Mouse (Mus musculus): ENCODE measurements at regions not wholly inside any gene's neighbourhood (a gene's known extent, or its start where the extent isn't known, plus 50 kb on each side); places are given as distances from the start of the nearest gene placed in this dataset.

DNA sequence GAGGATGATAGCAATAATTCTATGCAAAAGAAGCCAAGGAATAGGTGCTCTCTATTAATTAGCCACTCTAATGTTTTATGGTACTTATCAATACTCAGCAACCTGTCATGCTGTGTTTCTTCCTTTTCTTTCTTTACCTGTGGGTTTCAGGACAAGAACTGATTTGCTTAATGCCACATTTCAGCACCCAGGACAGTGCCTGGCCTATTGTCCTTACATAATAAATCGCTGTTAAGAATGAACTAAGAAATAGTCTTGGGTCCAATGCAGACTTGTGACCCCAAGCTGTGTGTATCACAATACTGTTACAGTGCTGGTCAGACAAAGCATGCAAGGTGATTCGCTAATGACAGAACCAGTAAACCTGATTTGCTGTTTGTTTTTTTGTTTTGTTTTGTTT lies 472.2 kb downstream of the Nyap2 start:
- H3K9me3 ChIP-seq (ENCODE audit: low read depth, low read length), result no peaks in the 10 kb centered on the region
- ATAC-seq (ENCODE audit: insufficient read depth) (no peak), DNase-seq (peak; percentile 69)
- H3K4me2 ChIP-seq, result no peak overlapping the region
- no peak overlapping the region for H3K9ac ChIP-seq
- no peaks in the 10 kb centered on the region for H3K4me1 ChIP-seq (ENCODE audit: insufficient read depth)
- no peaks in the 10 kb centered on the region for H3K27me3 ChIP-seq (ENCODE audit: insufficient read depth, low read length)
- no peak overlapping the region for H3K4me3 ChIP-seq (ENCODE audit: low read depth, low read length)
- no peaks in the 10 kb centered on the region for H3K36me3 ChIP-seq (ENCODE audit: insufficient read depth)
- no peak for TF ChIP-seq CTCF (IDR thresholded peaks at IDR 0.05; ENCODE audit: low read depth)
- no peak overlapping the region for H3K27ac ChIP-seq (ENCODE audit: low read depth)
- WGBS, result 61% methylated on average over 2 of the region's 2 CpGs

DNA sequence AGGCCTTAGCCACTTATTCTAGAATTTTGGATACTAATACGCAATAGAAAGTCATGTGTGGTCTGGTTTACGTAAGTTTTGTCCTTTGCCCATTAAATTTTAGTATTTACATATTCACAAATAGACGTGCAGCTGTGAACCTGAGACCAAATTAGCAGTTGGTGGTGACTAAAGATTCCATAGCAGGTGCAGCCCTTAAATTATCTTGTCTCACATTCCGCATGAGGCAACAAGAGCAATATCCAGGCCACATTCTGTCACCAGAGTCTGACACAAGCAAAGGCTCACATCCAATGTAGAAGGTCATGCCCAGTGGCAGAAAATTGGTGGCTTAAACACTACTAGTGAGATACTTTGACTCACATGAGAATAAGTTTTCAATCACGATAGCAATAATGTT lies 473.0 kb downstream of the Nyap2 start:
- no peak for TF ChIP-seq CTCF (IDR thresholded peaks at IDR 0.05; ENCODE audit: low read depth)
- no peak for DNase-seq

DNA sequence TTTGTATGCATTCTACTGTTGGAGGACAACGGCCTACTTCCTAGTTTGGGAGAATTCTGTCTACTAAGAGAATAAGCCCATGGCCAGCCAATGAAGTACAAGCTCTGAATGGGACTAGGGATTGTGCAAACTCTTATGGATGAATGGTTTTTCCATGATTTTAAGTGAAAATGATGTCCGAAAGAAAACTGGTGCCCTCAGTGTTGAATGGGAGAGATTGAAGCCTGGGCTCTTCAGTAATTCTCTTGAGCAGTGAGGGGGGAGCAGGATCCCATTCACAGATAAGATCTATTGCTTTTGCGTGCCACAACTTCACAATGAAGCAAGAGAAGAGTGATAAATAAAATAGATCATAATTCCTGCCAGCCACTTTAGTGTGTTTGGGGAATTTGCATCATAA lies 476.0 kb downstream of the Nyap2 start:
- Histone ChIP-seq H3K4me3 (ENCODE audit: low read depth, low read length) (no peak overlapping the region), H3K27me3 (ENCODE audit: insufficient read depth, low read length) (no peaks in the 10 kb centered on the region), H3K9me3 (ENCODE audit: low read depth, low read length) (no peaks in the 10 kb centered on the region), H3K4me1 (ENCODE audit: insufficient read depth) (no peaks in the 10 kb centered on the region), H3K27ac (ENCODE audit: low read depth) (no peak overlapping the region), H3K4me2 (no peak overlapping the region), H3K36me3 (ENCODE audit: insufficient read depth) (no peaks in the 10 kb centered on the region), H3K9ac (no peak overlapping the region)
- DNase-seq (no peak), ATAC-seq (ENCODE audit: insufficient read depth) (no peak)
- no peak for TF ChIP-seq CTCF (IDR thresholded peaks at IDR 0.05; ENCODE audit: low read depth)
- 74% methylated on average over 3 of the region's 3 CpGs for WGBS

More for the DNA sequence above, 473.0 kb downstream of the Nyap2 start:
- Histone ChIP-seq H3K4me1 (ENCODE audit: insufficient read depth) (no peaks in the 10 kb centered on the region), H3K27ac (ENCODE audit: low read depth) (no peak overlapping the region), H3K36me3 (ENCODE audit: insufficient read depth) (no peaks in the 10 kb centered on the region), H3K4me3 (ENCODE audit: low read depth, low read length) (no peak overlapping the region), H3K4me2 (no peak overlapping the region), H3K27me3 (ENCODE audit: insufficient read depth, low read length) (no peaks in the 10 kb centered on the region), H3K9ac (no peak overlapping the region), H3K9me3 (ENCODE audit: low read depth, low read length) (no peaks in the 10 kb centered on the region)
- WGBS, result 88% methylated on average over 5 of the region's 5 CpGs
- ATAC-seq (ENCODE audit: insufficient read depth), result no peak

DNA sequence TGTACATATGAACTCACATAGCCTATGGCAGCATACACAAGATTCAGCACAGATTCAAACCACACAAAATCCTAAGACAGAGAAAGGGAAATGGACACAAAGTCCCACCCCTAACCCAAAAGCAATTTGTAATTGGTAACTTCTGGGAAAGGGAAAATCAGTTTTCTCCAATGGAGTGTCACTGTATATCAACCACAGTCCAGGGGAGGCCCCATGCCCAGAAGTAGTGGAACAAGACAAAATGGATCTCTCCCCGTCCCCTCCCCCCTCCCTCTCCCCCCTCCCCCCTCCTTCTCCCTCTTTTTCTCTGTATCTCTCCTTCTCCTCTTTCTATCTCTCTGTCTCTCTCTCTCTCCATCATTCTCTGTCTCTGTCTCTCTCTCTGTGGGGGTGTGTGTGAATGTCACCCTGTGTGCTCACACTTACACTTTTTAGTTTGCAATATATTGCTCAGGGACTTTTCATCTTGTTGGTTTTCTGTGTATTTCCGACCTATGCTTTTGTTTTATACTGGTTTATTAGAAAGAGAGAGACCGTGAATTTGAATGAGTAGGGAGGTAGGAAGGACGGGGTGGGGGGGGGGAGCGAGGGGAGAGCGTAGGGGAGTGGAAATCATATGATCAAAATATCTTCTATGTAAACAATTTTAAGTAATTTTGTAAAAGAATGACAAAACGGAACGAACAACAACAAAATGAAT lies 500.4 kb downstream of the Nyap2 start:
- 64% methylated on average over 8 of the region's 8 CpGs for WGBS
- DNase-seq (no peak), ATAC-seq (ENCODE audit: insufficient read depth) (no peak)
- H3K4me3 ChIP-seq (ENCODE audit: low read depth, low read length), result no peak overlapping the region
- H3K9ac ChIP-seq, result no peak overlapping the region
- H3K36me3 ChIP-seq (ENCODE audit: insufficient read depth), result no peaks in the 10 kb centered on the region
- no peak overlapping the region for H3K27ac ChIP-seq (ENCODE audit: low read depth)
- H3K27me3 ChIP-seq (ENCODE audit: insufficient read depth, low read length), result no peaks in the 10 kb centered on the region
- H3K4me1 ChIP-seq (ENCODE audit: insufficient read depth), result no peaks in the 10 kb centered on the region
- no peak for TF ChIP-seq CTCF (IDR thresholded peaks at IDR 0.05; ENCODE audit: low read depth)
- H3K4me2 ChIP-seq, result no peak overlapping the region; the same call in 1 of the 2 replicates
- no peaks in the 10 kb centered on the region for H3K9me3 ChIP-seq (ENCODE audit: low read depth, low read length)

DNA sequence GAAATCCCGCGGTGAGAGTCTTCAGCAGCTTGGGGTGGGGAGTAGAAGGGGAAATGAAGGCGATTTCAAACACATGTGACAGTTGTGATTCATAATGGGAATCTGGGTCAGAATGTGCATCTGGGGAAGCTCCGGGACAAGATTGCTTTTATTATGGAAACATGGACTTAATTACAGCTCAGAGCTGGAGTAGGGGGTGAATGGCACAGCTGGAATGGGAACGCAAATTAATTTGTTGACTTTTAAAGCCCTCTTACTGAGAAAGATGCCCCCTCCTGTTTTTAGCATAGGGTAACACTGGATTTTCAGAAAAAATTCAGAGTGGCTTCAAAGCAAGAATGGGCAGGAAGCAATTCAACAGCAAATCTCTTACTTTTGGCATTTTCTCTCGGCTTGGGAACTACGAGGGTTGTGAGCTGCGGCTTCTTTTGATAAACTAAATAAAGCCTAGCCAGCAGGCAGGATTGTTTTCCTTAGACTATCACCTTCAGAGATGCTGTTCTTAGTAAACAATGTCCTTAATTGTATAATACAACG lies 501.0 kb downstream of the Nyap2 start:
- Histone ChIP-seq H3K9ac (no peak overlapping the region), H3K4me3 (ENCODE audit: low read depth, low read length) (no peak overlapping the region), H3K9me3 (ENCODE audit: low read depth, low read length) (no peaks in the 10 kb centered on the region), H3K4me2 (no peak overlapping the region; the same call in 1 of the 2 replicates), H3K27me3 (ENCODE audit: insufficient read depth, low read length) (no peaks in the 10 kb centered on the region), H3K27ac (ENCODE audit: low read depth) (no peak overlapping the region), H3K36me3 (ENCODE audit: insufficient read depth) (no peaks in the 10 kb centered on the region), H3K4me1 (ENCODE audit: insufficient read depth) (no peaks in the 10 kb centered on the region)
- TF ChIP-seq CTCF (IDR thresholded peaks at IDR 0.05; ENCODE audit: low read depth), result no peak
- ATAC-seq (ENCODE audit: insufficient read depth) (no peak), DNase-seq (peak; percentile 24)
- WGBS, result 38% methylated on average over 9 of the region's 9 CpGs

DNA sequence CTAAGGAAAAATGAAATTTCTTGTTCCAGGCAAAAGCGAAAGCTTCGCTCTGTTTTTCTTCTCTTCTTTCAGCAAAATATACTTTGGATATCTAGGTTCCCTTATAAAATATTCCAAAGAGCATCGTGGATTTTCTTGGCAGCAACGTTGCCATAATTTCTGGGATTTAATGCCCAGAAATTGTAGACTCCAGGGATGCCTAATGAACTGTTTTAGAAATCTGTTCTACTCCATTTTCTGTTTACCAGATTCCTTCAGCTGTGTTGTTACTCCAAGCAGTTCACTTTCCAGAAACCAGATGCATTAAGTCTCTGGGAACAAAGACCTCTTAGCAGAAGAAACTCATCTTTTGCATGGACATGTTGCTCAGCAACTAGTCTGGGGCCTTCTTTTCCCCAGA lies 504.5 kb downstream of the Nyap2 start:
- ATAC-seq (ENCODE audit: insufficient read depth), result no peak
- peak; percentile 59 for DNase-seq
- TF ChIP-seq CTCF (IDR thresholded peaks at IDR 0.05; ENCODE audit: low read depth), result no peak
- no peak overlapping the region for H3K27ac ChIP-seq (ENCODE audit: low read depth)
- whole genome bisulfite sequencing, result 65% methylated on average over 4 of the region's 4 CpGs
- no peak overlapping the region for H3K9ac ChIP-seq
- no peak overlapping the region for H3K4me2 ChIP-seq
- no peak overlapping the region for H3K4me3 ChIP-seq (ENCODE audit: low read depth, low read length)
- no peaks in the 10 kb centered on the region for H3K27me3 ChIP-seq (ENCODE audit: insufficient read depth, low read length)
- no peaks in the 10 kb centered on the region for H3K9me3 ChIP-seq (ENCODE audit: low read depth, low read length)
- no peaks in the 10 kb centered on the region for H3K4me1 ChIP-seq (ENCODE audit: insufficient read depth)
- H3K36me3 ChIP-seq (ENCODE audit: insufficient read depth), result no peaks in the 10 kb centered on the region

DNA sequence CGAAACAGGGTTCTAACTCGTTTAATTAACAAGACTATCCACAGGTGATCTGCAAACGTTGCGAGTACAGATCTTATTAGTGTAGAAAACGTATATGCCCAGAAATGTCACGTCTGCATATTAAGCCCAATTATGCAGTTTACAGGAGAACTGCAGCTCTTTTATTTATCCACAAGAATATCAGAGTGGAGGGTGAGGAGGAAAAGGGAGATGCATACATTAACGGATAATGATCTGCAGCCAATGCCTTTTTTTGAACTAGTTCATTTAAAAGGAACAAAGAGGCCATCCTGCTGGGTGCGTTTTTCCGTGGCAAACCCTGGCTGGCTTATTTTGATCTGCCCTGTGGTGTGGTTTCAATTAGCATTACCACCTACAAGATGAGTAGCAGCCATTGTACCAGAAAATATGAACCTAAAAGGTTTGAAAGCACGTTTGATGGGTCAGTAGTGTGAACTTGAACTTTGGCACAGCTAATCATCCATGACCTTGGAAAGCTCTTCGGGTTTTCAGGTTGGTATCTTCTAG lies 511.1 kb downstream of the Nyap2 start:
- no peaks in the 10 kb centered on the region for H3K27me3 ChIP-seq (ENCODE audit: insufficient read depth, low read length)
- no peaks in the 10 kb centered on the region for H3K9me3 ChIP-seq (ENCODE audit: low read depth, low read length)
- TF ChIP-seq CTCF (IDR thresholded peaks at IDR 0.05; ENCODE audit: low read depth), result no peak
- H3K9ac ChIP-seq, result no peak overlapping the region
- H3K4me1 ChIP-seq (ENCODE audit: insufficient read depth), result no peaks in the 10 kb centered on the region
- no peak for DNase-seq
- no peak overlapping the region for H3K4me2 ChIP-seq
- ATAC-seq (ENCODE audit: insufficient read depth), result no peak
- H3K4me3 ChIP-seq (ENCODE audit: low read depth, low read length), result no peak overlapping the region
- WGBS, result 80% methylated on average over 11 of the region's 11 CpGs
- H3K36me3 ChIP-seq (ENCODE audit: insufficient read depth), result no peaks in the 10 kb centered on the region
- H3K27ac ChIP-seq (ENCODE audit: low read depth), result no peak overlapping the region
